Mouse (Mus musculus): Measurements from ENCODE around the gene Syne1. TPM values are rescaled to one million over a fixed set of nuclear protein-coding genes. Genes with fewer than 3 reads are reported as not detected.

Gene Syne1
- polyA plus RNA-seq, 1 experiment from 2014 or later, result 5.2 TPM

GRCm38 (mm10) chr10:5439802-5440350 is 111.4 kb downstream of the Syne1 start:
- no peak for TF ChIP-seq CTCF (IDR thresholded peaks at IDR 0.05; ENCODE audit: low read depth)
- TF ChIP-seq EP300 (IDR thresholded peaks at IDR 0.05; ENCODE audit: low read depth), result no peak
- Histone ChIP-seq H3K9ac (replicated peaks) (no peak overlapping the region), H3K4me1 (ENCODE audit: insufficient read depth) (no peaks in the 10 kb centered on the region), H3K27ac (ENCODE audit: low read depth) (no peak overlapping the region), H3K27me3 (ENCODE audit: insufficient read depth, low read length) (no peaks in the 10 kb centered on the region), H3K9me3 (ENCODE audit: low read length) (no peaks in the 10 kb centered on the region), H3K4me3 (ENCODE audit: low read depth, low read length) (no peak overlapping the region), H3K36me3 (replicated peaks; ENCODE audit: insufficient read depth, low read length) (no peaks in the 10 kb centered on the region), H3K4me2 (ENCODE audit: low read depth, low read length) (no peak overlapping the region)
- no peak for DNase-seq
- WGBS (ENCODE audit: insufficient replicate concordance), result 64% methylated on average over 2 of the region's 2 CpGs
- no peak for ATAC-seq

GRCm38 (mm10) chr10:5437766-5438165 is 113.5 kb downstream of the Syne1 start:
- TF ChIP-seq EP300 (IDR thresholded peaks at IDR 0.05; ENCODE audit: low read depth) (no peak), CTCF (IDR thresholded peaks at IDR 0.05; ENCODE audit: low read depth) (no peak)
- H3K9me3 ChIP-seq (ENCODE audit: low read length), result no peaks in the 10 kb centered on the region
- 69% methylated on average over 2 of the region's 2 CpGs for WGBS (ENCODE audit: insufficient replicate concordance)
- H3K27ac ChIP-seq (ENCODE audit: low read depth), result no peak overlapping the region
- no peaks in the 10 kb centered on the region for H3K36me3 ChIP-seq (replicated peaks; ENCODE audit: insufficient read depth, low read length)
- H3K9ac ChIP-seq (replicated peaks), result no peak overlapping the region
- H3K4me1 ChIP-seq (ENCODE audit: insufficient read depth), result no peaks in the 10 kb centered on the region
- no peak for DNase-seq
- H3K4me3 ChIP-seq (ENCODE audit: low read depth, low read length), result no peak overlapping the region
- H3K27me3 ChIP-seq (ENCODE audit: insufficient read depth, low read length), result no peaks in the 10 kb centered on the region
- no peak for ATAC-seq
- no peak overlapping the region for H3K4me2 ChIP-seq (ENCODE audit: low read depth, low read length)

GRCm38 (mm10) chr10:5423984-5424383 is 127.3 kb downstream of the Syne1 start:
- TF ChIP-seq EP300 (IDR thresholded peaks at IDR 0.05; ENCODE audit: low read depth) (no peak), CTCF (IDR thresholded peaks at IDR 0.05; ENCODE audit: low read depth) (no peak)
- WGBS (ENCODE audit: insufficient replicate concordance), result 64% methylated on average over 4 of the region's 4 CpGs
- Histone ChIP-seq H3K27ac (ENCODE audit: low read depth) (no peak overlapping the region), H3K27me3 (ENCODE audit: insufficient read depth, low read length) (no peaks in the 10 kb centered on the region), H3K9ac (replicated peaks) (no peak overlapping the region), H3K36me3 (replicated peaks; ENCODE audit: insufficient read depth, low read length) (0 out of 2 replicates have a peak, but pooled peaks cover 3% of the 10 kb centered on the region), H3K4me1 (ENCODE audit: insufficient read depth) (no peaks in the 10 kb centered on the region), H3K9me3 (ENCODE audit: low read length) (no peaks in the 10 kb centered on the region), H3K4me3 (ENCODE audit: low read depth, low read length) (no peak overlapping the region), H3K4me2 (ENCODE audit: low read depth, low read length) (no peak overlapping the region)
- ATAC-seq (no peak), DNase-seq (no peak)

- no peak for ATAC-seq
- H3K4me2 ChIP-seq (ENCODE audit: low read depth, low read length), result no peak overlapping the region
These were observed 135.6 kb downstream of the Syne1 start for GRCm38 (mm10) chr10:5415730-5416129.

GRCm38 (mm10) chr10:5384131-5384776 is 167.0 kb downstream of the Syne1 start:
- Histone ChIP-seq H3K9ac (replicated peaks) (no peak overlapping the region), H3K27me3 (ENCODE audit: insufficient read depth, low read length) (no peaks in the 10 kb centered on the region), H3K4me3 (ENCODE audit: low read depth, low read length) (no peak overlapping the region), H3K4me1 (ENCODE audit: insufficient read depth) (no peaks in the 10 kb centered on the region), H3K9me3 (ENCODE audit: low read length) (no peaks in the 10 kb centered on the region), H3K4me2 (ENCODE audit: low read depth, low read length) (no peak overlapping the region), H3K27ac (ENCODE audit: low read depth) (no peak overlapping the region), H3K36me3 (replicated peaks; ENCODE audit: insufficient read depth, low read length) (no peaks in the 10 kb centered on the region)
- no peak for ATAC-seq
- DNase-seq, result no peak
- TF ChIP-seq CTCF (IDR thresholded peaks at IDR 0.05; ENCODE audit: low read depth), result no peak
- no peak for TF ChIP-seq EP300 (IDR thresholded peaks at IDR 0.05; ENCODE audit: low read depth)
- 61% methylated on average over 6 of the region's 6 CpGs for WGBS (ENCODE audit: insufficient replicate concordance)

More at GRCm38 (mm10) chr10:5415730-5416129, 135.6 kb downstream of the Syne1 start:
- Histone ChIP-seq H3K4me3 (ENCODE audit: low read depth, low read length) (no peak overlapping the region), H3K27ac (ENCODE audit: low read depth) (no peak overlapping the region), H3K9me3 (ENCODE audit: low read length) (no peaks in the 10 kb centered on the region), H3K27me3 (ENCODE audit: insufficient read depth, low read length) (no peaks in the 10 kb centered on the region), H3K4me1 (ENCODE audit: insufficient read depth) (no peaks in the 10 kb centered on the region), H3K9ac (replicated peaks) (no peak overlapping the region), H3K36me3 (replicated peaks; ENCODE audit: insufficient read depth, low read length) (0 out of 2 replicates have a peak, but pooled peaks cover 3% of the 10 kb centered on the region)
- no peak for DNase-seq
- WGBS (ENCODE audit: insufficient replicate concordance), result 78% methylated on average over 3 of the region's 3 CpGs
- TF ChIP-seq CTCF (IDR thresholded peaks at IDR 0.05; ENCODE audit: low read depth), result no peak
- no peak for TF ChIP-seq EP300 (IDR thresholded peaks at IDR 0.05; ENCODE audit: low read depth)

GRCm38 (mm10) chr10:5381536-5381935 is 169.7 kb downstream of the Syne1 start:
- 81% methylated on average over 4 of the region's 4 CpGs for WGBS (ENCODE audit: insufficient replicate concordance)
- Histone ChIP-seq H3K4me1 (ENCODE audit: insufficient read depth) (no peaks in the 10 kb centered on the region), H3K9me3 (ENCODE audit: low read length) (no peaks in the 10 kb centered on the region), H3K4me3 (ENCODE audit: low read depth, low read length) (no peak overlapping the region), H3K4me2 (ENCODE audit: low read depth, low read length) (no peak overlapping the region), H3K27me3 (ENCODE audit: insufficient read depth, low read length) (no peaks in the 10 kb centered on the region), H3K9ac (replicated peaks) (no peak overlapping the region), H3K27ac (ENCODE audit: low read depth) (no peak overlapping the region), H3K36me3 (replicated peaks; ENCODE audit: insufficient read depth, low read length) (no peaks in the 10 kb centered on the region)
- no peak for ATAC-seq
- no peak for TF ChIP-seq CTCF (IDR thresholded peaks at IDR 0.05; ENCODE audit: low read depth)
- no peak for DNase-seq

Data from liver, postnatal 0 days (tissue).